Mouse (Mus musculus) ES-E14 (cell line): Measurements from ENCODE around the gene Cers6.

Experiments
- CHD2 ChIP-seq: IDR thresholded peaks from 2 replicates; pipeline ENCODE4 v1.6.1; 2014; ENCODE audit warnings: mild to moderate bottlenecking, low read depth, low read length, inconsistent platforms
- HCFC1 ChIP-seq: IDR thresholded peaks from 2 replicates; pipeline ENCODE4 v1.6.1; 2012; ENCODE audit warnings: low read length, inconsistent platforms, borderline replicate concordance; ENCODE audit not compliant: insufficient read depth
- MAFK ChIP-seq: IDR thresholded peaks from 2 replicates; pipeline ENCODE4 v1.6.1; 2014; ENCODE audit warnings: mild to moderate bottlenecking, low read depth, low read length, inconsistent platforms; ENCODE audit not compliant: insufficient read depth
- ZC3H11A ChIP-seq: IDR thresholded peaks from 2 replicates; pipeline ENCODE4 v1.6.1; 2012; ENCODE audit warnings: low read depth, mild to moderate bottlenecking, inconsistent platforms, low read length, borderline replicate concordance
- ZNF384 ChIP-seq: IDR thresholded peaks from 2 replicates; pipeline ENCODE4 v1.6.1; 2012; ENCODE audit warnings: low read depth, low read length, inconsistent platforms

DNA sequence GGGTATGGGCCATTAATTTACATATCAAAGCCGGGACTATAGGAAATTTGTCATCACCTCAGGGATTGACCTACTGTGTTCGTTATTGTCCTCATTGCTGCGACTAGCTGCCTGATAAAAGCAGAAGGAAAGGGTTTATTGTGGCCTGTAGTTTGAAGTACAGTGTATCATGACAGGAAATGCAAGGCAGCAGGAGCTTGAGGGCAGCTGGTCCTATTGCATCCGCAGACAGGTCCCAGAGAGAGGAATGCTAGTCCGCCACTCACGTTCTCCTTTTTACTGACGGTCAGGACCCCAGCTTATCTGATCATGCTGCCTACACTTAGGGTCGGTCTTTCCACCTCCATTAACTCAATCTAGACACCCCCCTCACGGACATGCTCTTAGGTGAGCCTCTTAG is 273.7 kb downstream of the Cers6 start:
- no peak for TF ChIP-seq HCFC1
- TF ChIP-seq CHD2 = no peak
- TF ChIP-seq ZNF384 = no peak
- TF ChIP-seq MAFK = no peak
- no peak for TF ChIP-seq ZC3H11A
